In genomic region chr7:75549856-75550255, GRCm38 (mm10) we compare ENCODE assay signal across 19 mouse cellular contexts.
DNase-seq lines count a peak whose midpoint lies in the region; ATAC-seq and TF ChIP-seq lines count a peak whose summit lies in the region.
"Had no signal": no experiment of that assay in that cellular context is flagged by ENCODE, and none has a peak within 500 bp of the region (broad histone marks: within the 10 kb centered on the region; RNA-seq: fewer than 3 reads in every experiment).

No protein-coding gene starts in this region.

- H3K4me1 ChIP-seq in intestine, embryonic 14.5 days (replicated peaks; ENCODE audit: control insufficient read depth, insufficient read depth, low read length), result peaks cover 24% of the 10 kb centered on the region
- H3K4me1 ChIP-seq in intestine, postnatal 0 days (replicated peaks; ENCODE audit: control insufficient read depth, insufficient read depth, low read length), result no peaks in the 10 kb centered on the region
- peaks cover 40% of the 10 kb centered on the region for H3K4me1 ChIP-seq in heart, postnatal 0 days (ENCODE audit: control insufficient read depth, insufficient read depth)
- H3K4me1 ChIP-seq in midbrain, postnatal 0 days (ENCODE audit: insufficient read depth, low read length), result no peaks in the 10 kb centered on the region
- H3K4me1 ChIP-seq: liver, embryonic 13.5 days had no signal

- peak overlapping the region; percentile 19; the same call in 1 of the 2 replicates for H3K27ac ChIP-seq in intestine, embryonic 14.5 days (ENCODE audit: low read depth)
- no peak overlapping the region for H3K27ac ChIP-seq in intestine, postnatal 0 days (ENCODE audit: low read depth, low read length)
- H3K27ac ChIP-seq in heart, postnatal 0 days (ENCODE audit: low read depth), result peak overlapping the region; percentile 39
- no peak overlapping the region for H3K27ac ChIP-seq in midbrain, postnatal 0 days (ENCODE audit: low read depth, low read length)
- H3K27ac ChIP-seq: liver, embryonic 13.5 days had no signal

- DNase-seq in gastrocnemius, adult 18-20 months (ENCODE audit: low spot score), result peak; percentile 53
- DNase-seq in gastrocnemius, postnatal 10 days, result no peak
- DNase-seq in intestine, embryonic 14.5 days (ENCODE audit: low spot score), result no peak
- peak; percentile 11 for DNase-seq in MN1 (ENCODE audit: low spot score)
- peak; percentile 47 for DNase-seq in heart, postnatal 0 days (ENCODE audit: low spot score)
- no peak for DNase-seq in liver
- no peak for DNase-seq in midbrain, postnatal 0 days (ENCODE audit: low spot score)
- DNase-seq: cerebellum, adult 18-20 months; gastrocnemius, postnatal 14 days; kidney, adult 11 months; kidney, postnatal 25 days; liver, embryonic 13.5 days; lung, postnatal 4 days; retina, postnatal 1 day; thymus, postnatal 36 days had no signal

- no peak for TF ChIP-seq EP300 in heart, postnatal 0 days (IDR thresholded peaks at IDR 0.05; ENCODE audit: low read depth)

- WGBS in intestine, embryonic 14.5 days, result 65% methylated on average over 3 of the region's 3 CpGs
- WGBS in intestine, postnatal 0 days, result 76% methylated on average over 3 of the region's 3 CpGs
- WGBS in heart, postnatal 0 days, result 80% methylated on average over 3 of the region's 3 CpGs
- 92% methylated on average over 3 of the region's 3 CpGs for WGBS in midbrain, postnatal 0 days

- ATAC-seq in intestine, embryonic 14.5 days (replicated peaks; ENCODE audit: low FRiP score, low TSS enrichment, low read depth), result no peak
- ATAC-seq in intestine, postnatal 0 days, result no peak
- ATAC-seq in heart, postnatal 0 days (ENCODE audit: insufficient read depth, low read depth), result no peak
- ATAC-seq in midbrain, postnatal 0 days (ENCODE audit: low FRiP score), result no peak
- ATAC-seq: forebrain, embryonic 16.5 days; Patski had no signal

- TF ChIP-seq CTCF in intestine, postnatal 0 days (IDR thresholded peaks at IDR 0.05; ENCODE audit: low read depth), result no peak
- TF ChIP-seq CTCF in heart, postnatal 0 days (IDR thresholded peaks at IDR 0.05; ENCODE audit: low read depth), result no peak
- TF ChIP-seq CTCF in midbrain, postnatal 0 days (IDR thresholded peaks at IDR 0.05), result no peak

- H3K27me3 ChIP-seq in intestine, embryonic 14.5 days (replicated peaks; ENCODE audit: control insufficient read depth, insufficient read depth, low read length), result no peaks in the 10 kb centered on the region
- H3K27me3 ChIP-seq in intestine, postnatal 0 days (replicated peaks; ENCODE audit: control insufficient read depth, insufficient read depth, low read length), result no peaks in the 10 kb centered on the region
- H3K27me3 ChIP-seq in heart, postnatal 0 days (ENCODE audit: control insufficient read depth, insufficient read depth, low read length), result no peaks in the 10 kb centered on the region
- H3K27me3 ChIP-seq in midbrain, postnatal 0 days (ENCODE audit: insufficient read depth, low read length), result no peaks in the 10 kb centered on the region
- H3K27me3 ChIP-seq: liver, embryonic 13.5 days; Patski had no signal

- no peaks in the 10 kb centered on the region for H3K9me3 ChIP-seq in intestine, embryonic 14.5 days (ENCODE audit: control insufficient read depth, low read length)
- no peaks in the 10 kb centered on the region for H3K9me3 ChIP-seq in intestine, postnatal 0 days (ENCODE audit: control insufficient read depth)
- no peaks in the 10 kb centered on the region for H3K9me3 ChIP-seq in heart, postnatal 0 days (replicated peaks; ENCODE audit: control insufficient read depth, low read length)
- H3K9me3 ChIP-seq in midbrain, postnatal 0 days (ENCODE audit: low read length), result no peaks in the 10 kb centered on the region
- H3K9me3 ChIP-seq: liver, embryonic 13.5 days had no signal

- no peak overlapping the region for H3K4me3 ChIP-seq in intestine, embryonic 14.5 days (ENCODE audit: low read depth, low read length)
- no peak overlapping the region for H3K4me3 ChIP-seq in intestine, postnatal 0 days (ENCODE audit: low read depth, low read length)
- no peak overlapping the region for H3K4me3 ChIP-seq in heart, postnatal 0 days (ENCODE audit: low read depth, low read length)
- H3K4me3 ChIP-seq in midbrain, postnatal 0 days (ENCODE audit: low read depth, low read length), result no peak overlapping the region
- H3K4me3 ChIP-seq: liver, embryonic 13.5 days had no signal

- no peak overlapping the region for H3K9ac ChIP-seq in intestine, embryonic 14.5 days (ENCODE audit: low read length)
- no peak overlapping the region for H3K9ac ChIP-seq in intestine, postnatal 0 days (ENCODE audit: low read depth, low read length)
- no peak overlapping the region for H3K9ac ChIP-seq in heart, postnatal 0 days (replicated peaks; ENCODE audit: low read depth, low read length)
- H3K9ac ChIP-seq in midbrain, postnatal 0 days (replicated peaks; ENCODE audit: low read length, poor library complexity, severe bottlenecking), result no peak overlapping the region
- H3K9ac ChIP-seq: liver, embryonic 13.5 days had no signal

- no peaks in the 10 kb centered on the region for H3K36me3 ChIP-seq in intestine, embryonic 14.5 days (ENCODE audit: control insufficient read depth, insufficient read depth, low read length)
- H3K36me3 ChIP-seq in intestine, postnatal 0 days (ENCODE audit: control insufficient read depth, insufficient read depth), result no peaks in the 10 kb centered on the region
- 0 out of 2 replicates have a peak, but pooled peaks cover 3% of the 10 kb centered on the region for H3K36me3 ChIP-seq in heart, postnatal 0 days (replicated peaks; ENCODE audit: control insufficient read depth, insufficient read depth, low read length)
- no peaks in the 10 kb centered on the region for H3K36me3 ChIP-seq in midbrain, postnatal 0 days (ENCODE audit: insufficient read depth, low read length)

- no peak overlapping the region for H3K4me2 ChIP-seq in intestine, embryonic 14.5 days (ENCODE audit: low read length)
- H3K4me2 ChIP-seq in intestine, postnatal 0 days (replicated peaks; ENCODE audit: low read depth), result no peak overlapping the region
- H3K4me2 ChIP-seq in heart, postnatal 0 days (ENCODE audit: low read depth, low read length), result 0 out of 2 replicates have a peak overlapping the region, but pooled peaks have one; percentile 18
- no peak overlapping the region for H3K4me2 ChIP-seq in midbrain, postnatal 0 days (ENCODE audit: low read depth, low read length, poor library complexity, severe bottlenecking)
- H3K4me2 ChIP-seq: liver, embryonic 13.5 days; midbrain, embryonic 11.5 days had no signal

Comparison
In these comparisons a context has a peak if more than half of its experiments do, and no peak if none do; other contexts are left out.
1. DNase-seq: peak in gastrocnemius, adult 18-20 months (single experiment), MN1 (single experiment) and heart, postnatal 0 days (single experiment); none in gastrocnemius, postnatal 10 days (single experiment), intestine, embryonic 14.5 days (single experiment), liver (single experiment) and midbrain, postnatal 0 days (single experiment).
2. H3K27ac ChIP-seq: peak in intestine, embryonic 14.5 days (single experiment) and heart, postnatal 0 days (single experiment); none in intestine, postnatal 0 days (single experiment) and midbrain, postnatal 0 days (single experiment).